Mouse (Mus musculus) inflammation-experienced regulatory T-cells, adult 6 months (primary cell): ENCODE measurements around the gene Espn. TPM values are rescaled to one million over a fixed set of nuclear protein-coding genes. Genes with fewer than 3 reads are reported as not detected.

Experiments
- ATAC-seq: one replicate; pipeline ENCODE4 v1.8.0; 2017
- polyA plus RNA-seq, 3 experiments: library from polyadenylated mRNA; unstranded; fragments of 100-300 nt; shearing (Covaris generic); gene quantifications; one replicate each; pipeline ENCODE4 v1.2.1; 2017

Espn gene
- polyA plus RNA-seq, 3 experiments from 2014 or later: 6.0 to 13.1 (median 9.7) TPM

DNA sequence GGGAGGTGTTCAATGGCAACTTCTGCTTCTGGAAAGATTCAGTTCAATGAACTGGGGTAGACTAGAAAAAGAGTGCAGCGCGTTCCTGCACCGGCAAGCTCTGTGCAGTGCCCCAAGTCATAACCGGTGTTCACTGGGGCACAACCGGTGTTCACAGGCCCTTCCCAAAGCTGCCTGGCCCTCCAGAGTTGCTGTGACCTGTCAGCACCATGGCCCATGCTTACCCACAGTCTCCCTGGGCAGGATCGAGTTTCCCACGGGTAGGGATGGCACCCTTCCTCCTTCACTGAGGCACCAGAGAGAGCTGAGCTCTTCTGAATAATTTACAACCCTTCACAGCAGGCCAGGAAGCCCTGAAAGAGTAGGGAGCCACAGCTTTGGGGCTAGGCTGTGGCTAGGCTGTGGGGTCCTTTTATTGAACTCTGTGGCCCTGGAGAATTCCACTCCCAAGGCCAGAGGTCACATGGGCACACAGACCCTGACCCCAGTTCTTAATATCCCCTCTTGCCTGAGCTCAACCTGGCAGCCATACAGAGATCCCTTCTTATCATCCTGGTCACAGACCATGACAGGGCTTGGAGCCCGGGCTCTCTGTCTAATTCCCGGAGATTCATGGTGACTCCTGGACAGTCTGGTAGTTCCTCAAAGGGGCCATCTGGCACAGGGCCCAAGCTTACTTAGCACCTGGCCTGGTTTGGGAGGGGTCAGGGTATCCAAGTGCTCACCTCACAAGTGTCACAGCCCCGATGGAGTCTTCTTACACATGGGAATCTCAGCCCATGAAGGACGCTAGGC lies 5.9 kb downstream of the Espn start:
- ATAC-seq: no peak

DNA sequence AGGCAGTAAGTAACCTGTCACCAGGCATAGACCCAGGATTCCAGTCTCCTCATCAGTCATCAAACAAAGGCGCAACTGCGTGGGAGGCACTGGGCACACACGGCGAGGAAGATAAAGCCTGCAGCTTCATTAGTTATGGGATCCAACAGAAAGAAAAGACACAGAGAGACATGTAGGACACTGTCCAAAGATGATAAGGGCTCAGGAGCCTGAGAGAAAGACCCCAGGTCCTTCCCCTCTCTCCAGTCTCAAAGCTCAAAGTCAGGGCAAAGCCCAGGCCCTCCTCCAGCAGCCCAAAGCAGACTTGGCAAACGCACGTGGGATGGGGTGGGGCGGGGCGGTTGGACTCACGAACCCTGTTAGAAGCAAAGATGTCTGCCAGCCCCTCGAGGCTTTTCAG lies 6.7 kb downstream of the Espn start:
- ATAC-seq: no peak

DNA sequence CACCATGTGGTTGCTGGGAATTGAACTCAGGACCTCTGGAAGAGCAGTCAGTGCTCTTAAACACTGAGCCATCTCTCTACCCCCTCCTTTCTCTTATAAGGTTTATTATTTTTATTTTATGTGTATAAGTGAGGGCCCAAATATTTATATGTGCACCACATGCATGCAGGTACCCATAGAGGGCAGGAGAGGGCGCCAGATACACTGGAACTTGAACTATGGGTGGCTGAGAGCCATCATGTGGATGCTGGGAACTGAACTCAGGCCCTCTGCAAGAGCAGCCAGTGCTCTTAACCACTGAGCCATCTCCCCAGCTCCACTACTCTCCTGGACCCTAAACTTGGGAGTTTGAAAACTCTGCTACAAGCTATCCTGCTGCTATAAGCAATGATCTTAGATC lies 8.5 kb downstream of the Espn start:
- ATAC-seq: no peak

DNA sequence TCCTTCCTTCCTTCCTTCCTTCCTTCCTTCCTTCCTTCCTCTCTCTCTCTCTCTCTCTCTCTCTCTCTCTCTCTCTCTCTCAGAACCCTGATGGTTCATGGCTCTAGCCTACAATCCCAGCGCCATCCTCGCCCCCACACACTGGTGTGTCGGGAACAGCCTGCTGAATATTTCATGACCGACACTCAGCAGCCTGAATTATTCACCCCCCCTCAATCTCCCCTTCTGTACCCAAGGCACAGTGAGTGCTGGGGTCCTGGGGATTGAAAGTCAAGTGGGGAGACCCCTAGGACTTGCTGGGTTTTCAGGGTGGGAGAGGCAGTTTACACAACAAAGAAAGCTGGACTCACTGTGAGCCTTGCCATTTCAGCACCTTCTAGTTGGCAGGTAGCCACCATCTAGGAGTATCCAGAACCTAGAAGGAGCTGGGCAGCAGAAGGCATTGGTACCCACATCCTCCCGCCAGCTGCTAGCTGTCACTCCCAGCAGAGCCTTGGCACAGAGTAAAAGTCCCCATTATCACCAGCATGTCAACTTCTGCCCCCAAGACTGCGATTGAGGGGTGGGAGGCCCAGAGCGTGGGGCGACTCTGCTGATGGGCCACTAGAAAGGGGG lies 10.5 kb downstream of the Espn start:
- ATAC-seq: no peak

DNA sequence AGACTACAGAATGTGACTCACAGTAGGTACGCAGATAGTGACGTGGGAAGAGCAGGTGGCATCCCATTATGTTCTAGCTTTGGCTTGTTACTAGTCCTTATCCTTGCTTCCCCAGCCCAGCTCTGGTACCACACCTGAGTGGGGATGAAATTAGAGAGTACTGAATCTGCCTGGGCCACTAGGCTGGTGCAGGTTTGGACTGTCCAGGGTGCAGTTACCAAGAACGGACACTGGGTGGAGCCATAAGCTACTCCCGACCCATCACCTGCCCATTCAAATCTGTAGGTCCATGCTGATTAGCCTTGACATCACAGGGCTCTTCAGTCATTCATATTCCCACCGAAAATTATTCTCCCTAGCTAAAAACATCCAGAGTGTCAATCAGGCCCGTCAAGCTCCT lies 11.7 kb downstream of the Espn start:
- ATAC-seq: peak; percentile 24

DNA sequence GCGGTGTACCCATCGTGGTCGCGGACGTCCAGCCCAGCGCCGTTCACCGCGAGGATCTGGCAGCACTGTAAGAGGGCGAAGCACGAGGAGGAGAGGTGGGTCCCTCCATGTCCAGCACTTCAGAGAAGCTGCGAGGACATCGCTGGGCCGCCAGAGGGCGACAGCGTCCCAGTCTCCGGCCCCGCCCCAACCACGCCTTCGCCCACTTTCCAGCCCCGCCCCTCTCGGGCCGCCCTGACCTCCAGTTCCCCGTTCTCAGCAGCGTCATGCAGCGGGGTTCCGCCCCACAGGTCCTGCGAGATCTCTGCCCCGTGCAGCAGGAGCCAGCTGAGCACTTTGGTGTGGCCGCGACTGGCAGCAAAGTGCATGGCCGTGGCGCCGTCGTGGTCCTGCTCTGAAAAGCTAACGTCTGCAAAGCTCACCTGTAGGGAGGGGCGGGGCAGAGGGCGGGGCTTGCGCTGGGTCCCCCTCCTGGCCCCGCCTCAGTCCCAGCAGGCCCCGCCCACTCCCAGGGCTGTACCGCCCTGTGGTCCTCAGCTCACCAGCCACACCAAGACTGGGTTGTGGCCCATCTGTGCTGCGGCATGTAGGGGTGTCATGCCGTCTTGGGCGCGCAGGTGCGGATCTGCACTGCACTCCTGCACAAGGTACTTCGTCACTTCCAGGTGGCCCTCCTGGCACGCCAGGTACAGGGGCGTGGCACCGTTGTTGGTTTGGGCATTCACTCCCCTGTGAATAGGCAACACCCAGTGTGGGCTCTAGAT lies 13.5 kb downstream of the Espn start:
- peak; percentile 75 for ATAC-seq

DNA sequence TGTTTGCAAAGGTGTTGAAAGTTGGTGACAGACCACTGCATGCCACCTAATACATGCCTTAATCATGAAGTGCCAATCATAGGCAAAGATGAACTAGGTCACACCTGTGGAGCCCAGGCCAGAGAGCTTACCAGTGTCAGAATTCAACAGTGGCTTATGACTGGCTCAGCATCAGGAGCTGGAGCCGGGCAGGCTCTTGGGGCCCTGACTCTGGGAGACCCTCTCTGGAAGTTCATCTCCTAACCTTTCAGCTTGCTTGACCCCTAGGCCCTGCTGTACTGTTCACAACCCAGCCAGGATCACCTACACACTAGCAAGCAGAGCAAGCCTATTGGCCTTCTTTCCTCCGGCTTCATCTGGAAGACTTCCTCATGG lies 15.3 kb downstream of the Espn start:
- no peak for ATAC-seq

DNA sequence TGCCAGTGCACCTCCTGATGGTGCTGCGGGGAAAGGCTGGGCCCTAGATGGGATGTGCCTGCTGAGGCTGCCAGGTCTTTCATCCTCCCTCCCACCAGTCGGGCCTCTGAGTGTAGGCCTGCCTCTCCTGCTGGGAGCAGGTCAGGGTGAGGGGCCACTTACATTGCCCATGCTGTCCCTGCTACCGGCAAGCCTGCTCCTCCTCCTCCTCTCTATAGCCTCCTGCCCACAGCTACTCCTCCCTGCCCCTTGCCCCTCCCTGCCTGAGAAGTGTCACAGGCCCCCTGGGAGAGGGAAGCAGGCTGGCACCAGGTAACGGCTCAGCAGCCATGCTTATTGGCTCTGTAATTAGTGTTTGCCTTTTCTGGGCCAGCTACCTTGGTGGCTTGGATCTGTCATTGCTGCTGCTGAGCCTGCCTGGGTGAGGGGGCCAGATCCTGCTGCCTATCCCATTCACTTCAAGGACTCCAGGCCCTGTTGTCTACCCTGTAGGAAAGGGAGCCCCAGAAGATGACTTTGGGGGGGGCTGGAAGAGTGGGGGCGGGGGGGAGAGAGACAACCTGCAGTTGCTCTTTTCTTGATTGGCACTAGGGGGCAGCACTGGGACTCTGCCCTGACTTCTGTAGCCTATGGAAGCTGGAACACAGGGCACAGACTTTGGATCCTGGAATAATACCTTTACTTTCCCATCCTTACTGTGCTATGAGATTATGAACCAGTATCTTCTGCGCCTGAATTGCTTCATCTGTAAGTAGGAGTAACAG lies 15.9 kb downstream of the Espn start:
- no peak for ATAC-seq

DNA sequence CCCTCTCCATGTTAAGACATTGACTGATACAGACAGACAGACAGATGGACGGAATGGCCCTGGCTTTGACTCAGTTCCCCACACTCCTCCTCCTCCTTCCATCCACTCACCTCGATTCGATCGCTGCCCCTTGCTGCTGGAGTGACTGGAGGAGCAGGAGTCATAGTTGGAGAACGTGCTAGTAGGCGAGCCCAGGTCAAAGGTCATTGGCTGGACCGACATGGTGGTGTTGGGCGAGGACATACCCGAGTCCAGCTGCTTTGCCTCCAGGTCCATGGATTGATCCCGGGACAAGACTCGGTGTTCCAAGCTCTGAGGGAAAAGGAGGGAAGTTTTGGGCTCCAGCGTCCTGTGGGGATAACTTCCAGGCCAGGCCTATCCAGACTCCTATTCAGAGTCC lies 16.8 kb downstream of the Espn start:
- no peak for ATAC-seq

DNA sequence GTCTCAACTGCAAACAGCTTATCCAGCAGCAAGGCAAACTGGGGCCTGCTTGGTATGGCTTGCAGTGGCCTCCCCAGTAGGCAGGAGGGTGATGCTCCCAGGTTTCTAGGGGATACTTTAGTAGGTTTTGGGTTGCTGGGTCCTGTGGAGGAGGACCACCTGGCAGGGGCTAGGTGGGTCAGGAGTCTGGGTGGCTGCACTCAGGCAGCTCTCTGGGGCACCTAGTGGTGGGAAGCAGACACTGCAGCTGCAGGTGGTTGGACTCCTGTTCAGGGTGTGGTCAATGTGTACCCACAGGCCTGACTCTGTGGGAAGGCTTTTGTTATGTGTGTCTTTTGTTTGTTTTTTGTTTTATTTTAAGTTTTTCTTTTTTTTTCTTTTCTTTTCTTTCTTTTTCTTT lies 17.7 kb downstream of the Espn start:
- peak; percentile 30 for ATAC-seq

DNA sequence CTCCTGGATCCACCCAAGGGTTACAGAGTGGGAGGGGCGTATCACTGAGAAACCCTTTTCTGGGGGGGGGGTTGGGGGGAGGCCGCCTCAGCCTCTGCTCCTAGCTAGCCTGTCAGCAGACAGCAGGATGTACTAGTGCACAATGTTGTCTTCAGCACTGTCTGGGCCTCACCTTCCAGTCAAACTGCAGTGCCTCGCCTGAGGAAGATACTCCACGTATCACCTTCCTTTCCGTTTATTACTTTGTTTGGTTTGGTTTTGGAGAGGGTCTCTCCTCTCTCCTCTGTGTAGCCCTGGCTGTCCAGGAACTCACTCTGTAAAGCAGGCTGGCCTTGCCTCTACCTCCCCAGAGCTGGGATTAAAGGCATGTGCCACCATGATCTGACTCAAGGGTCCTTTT lies 19.0 kb downstream of the Espn start:
- no peak for ATAC-seq

DNA sequence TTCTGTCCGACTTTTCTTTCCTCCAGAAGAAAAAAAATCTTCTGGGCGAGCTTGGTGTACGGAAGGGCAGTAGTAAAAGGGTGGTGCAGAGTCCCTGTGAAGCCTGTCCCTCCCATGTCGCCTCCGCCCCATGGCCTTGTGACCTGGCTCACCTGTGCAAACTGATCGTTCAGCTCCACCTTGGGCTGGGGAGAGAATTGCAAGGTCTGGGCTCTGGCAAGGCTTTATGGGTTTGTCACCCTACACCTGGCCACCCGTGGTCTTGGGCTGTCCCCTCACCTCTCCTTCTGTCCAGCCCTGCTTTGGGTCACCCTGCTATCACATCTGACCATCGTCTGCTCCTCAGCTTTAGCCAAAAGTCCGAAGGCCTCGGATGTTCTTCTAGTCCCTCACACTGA lies 19.4 kb downstream of the Espn start:
- no peak for ATAC-seq

DNA sequence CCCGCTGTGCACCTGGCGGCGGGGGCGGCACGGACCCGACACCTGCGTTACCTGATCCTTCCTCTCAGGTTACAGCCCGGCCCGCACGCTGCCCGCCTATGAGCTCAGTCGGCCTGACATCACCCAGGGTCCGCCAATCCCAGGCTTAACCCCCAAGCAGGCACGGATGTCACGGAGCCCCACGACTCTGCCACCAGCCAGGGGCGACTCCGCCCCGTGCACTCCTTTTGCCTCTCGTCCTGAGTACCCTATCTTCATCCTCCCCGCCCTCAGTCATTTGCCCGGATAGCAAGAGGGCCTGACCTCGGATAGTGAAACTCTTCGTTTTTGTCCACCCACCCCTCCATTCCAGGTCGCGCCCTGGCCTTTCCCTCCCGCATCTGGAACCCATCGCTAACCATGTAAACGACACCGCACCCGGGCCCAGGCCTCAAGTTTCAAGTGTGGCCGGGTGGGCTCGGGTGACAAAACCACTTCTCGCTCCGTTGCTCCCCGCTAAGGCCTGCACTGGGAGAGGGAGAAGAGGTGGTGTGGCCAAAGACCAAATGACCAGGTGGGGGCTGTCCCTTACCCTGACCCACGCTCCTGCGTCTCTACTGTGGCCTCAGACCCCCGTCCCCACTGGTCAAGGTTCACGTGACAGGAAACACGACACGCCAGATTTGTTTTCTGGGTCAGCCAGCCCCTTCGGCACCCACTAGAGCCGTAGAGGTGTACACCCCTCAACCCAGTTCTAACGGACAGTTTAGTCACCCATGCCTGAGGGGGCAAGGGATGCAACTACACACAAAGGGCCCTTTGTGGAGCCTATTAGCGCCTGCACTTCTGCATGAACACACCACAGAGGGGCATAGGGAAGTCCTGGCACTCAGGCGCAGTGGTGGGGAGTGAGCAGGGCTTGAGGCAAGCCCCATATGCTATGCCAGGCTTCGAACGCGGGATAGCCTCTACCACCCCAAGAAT lies 20.1 kb downstream of the Espn start:
- peak; percentile 18 for ATAC-seq

DNA sequence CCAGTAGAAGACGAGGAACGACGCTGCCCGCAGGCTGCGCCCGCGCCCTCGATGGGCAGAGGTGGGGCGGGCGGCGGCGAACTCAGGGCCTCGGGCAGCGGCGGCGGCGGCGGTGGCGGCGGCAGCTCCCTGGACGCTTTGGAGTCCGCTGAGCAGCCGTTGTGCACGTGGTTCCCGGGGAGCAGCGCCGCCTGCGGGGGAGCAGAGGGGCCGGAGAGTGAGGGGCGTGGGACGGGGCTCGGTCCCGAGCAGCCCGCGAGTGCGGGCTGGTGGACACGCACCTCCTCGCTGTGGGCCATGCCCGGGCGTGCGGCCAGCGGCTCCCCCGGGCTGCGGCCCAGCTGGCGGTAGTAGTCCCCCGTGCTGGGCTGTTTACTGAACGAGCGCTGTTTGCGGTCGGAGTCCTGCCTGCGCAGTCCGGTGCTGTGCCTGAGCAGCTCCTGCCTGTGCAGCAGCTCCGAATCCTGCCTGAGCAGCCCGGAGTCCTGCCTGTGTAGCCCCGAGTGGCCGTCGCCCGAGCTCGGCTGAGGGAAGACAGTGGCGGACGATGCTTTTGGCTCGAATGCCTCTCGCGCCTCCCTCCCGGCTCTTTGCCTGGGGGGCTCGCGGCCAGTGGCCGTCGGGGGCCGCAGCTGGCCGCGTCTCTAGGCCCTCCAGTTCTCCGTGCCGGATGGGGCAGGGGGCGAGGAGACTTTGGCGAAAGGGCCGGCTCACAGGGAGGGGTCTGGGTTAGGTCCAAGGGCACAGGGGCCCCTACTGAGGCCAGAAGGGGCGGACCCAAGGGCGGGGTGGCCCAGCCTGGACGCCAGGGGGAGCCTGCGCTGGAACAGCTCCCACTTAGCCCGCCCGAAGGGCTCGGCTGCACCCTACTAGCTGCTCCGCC lies 21.2 kb downstream of the Espn start:
- ATAC-seq: peak; percentile 63

DNA sequence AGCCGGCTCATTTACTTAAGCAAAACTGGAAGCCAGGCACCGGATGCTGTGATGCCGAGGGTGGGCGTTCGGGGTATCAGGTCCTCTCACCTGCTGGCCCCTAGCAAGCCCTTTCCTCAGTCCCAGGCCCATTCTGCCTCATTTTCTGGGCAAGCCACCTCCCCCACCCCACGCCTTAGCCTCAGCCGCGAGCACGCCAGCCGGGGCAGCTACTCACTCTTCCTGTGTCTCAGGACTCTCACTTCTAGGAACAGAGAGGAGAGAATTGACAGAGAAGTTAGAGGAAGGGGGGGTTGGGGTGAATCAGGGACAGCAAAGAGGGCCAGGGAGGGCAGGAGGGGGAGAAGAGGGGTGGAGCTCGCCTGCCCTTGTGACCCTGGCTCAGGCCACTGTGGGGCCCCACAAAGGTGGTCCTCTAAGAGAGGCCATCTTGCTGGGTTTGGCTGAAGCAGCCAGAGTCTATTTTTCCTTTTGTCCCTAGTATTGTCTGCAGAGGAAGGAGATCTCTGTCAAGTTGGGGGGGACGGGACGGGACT lies 22.7 kb downstream of the Espn start:
- no peak for ATAC-seq

DNA sequence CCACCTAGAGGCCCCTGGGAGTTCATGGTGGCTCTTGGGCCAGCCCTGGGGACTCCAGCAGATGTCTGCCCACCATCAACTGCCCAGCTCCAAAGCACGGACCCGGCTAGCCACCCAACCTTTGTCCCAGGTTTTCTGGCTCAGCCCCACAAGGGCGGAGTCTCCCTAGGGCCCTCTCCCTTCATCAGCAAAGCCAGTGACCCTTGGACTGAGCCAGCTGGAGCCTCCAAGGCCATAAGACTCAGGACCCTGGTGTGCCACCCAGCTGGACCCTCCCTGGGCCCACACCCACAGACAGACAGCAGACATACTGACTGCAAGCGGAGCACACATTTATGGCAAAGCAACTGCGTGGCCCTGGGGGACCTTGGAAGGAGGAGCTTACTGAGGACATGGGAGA lies 23.4 kb downstream of the Espn start:
- no peak for ATAC-seq

DNA sequence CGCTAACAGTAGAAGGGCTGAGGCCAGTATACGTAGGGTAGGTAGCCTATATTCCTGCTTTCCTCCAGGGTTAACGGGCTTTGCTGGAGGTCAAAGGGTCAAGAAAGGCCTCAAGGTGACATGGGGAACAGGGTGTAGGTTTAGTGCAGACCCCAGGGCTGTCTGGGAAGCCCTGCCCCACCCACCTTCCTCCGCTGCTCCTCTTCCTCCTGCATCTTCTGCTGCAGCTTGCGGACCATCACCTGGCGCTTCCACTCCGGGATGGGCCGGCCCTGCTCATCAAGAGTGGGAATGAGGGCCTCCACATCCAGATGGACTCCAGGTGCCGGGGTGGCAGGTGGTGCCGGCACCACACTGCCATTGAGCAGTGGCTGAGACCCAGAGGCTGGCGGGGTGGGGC lies 24.3 kb downstream of the Espn start:
- ATAC-seq: no peak

DNA sequence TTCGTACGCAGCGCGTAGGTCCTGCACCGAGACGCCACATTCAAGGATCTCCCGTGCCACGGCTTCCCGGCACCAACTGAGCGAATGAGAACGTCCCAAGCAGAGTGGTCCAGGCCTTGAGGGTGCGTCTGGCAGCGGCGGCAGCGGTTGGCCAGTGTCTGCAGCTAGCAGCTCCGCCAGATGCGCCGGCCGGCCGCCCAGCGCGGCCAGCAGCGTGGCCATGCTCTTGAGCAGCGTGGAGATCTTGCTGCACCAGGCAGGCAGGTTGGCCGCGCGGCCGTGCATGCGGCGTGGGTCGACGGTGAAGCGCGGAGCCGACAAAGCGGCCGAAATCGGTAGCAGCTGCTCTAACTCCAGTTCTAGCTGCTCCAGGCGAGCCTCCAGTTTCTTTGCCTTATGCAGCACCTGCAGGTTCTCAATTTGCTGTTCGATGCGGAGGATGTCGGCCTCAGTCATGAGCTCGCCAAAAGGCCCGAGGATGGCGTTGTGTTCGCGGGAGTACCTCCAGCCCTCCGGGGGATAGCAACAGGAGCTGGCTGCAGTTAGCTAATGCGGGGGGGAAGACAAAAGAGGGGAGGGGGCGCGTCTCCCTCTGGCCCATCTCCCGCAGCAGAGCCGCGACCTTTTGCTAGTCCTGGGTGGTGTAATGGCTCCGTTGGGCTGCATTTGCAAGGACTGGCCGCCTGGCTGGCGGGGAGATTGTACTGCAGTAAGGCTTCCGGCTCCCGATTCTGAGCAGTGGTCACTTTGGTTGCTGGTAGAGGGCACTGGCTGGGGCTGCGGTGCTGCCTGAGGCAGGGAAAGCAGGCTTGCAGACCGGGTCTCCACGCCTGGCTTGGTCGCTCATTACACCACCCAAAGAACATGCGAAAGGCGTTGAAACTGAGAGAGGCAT lies 25.9 kb downstream of the Espn start:
- ATAC-seq: no peak
